Mouse (Mus musculus): Measurements from ENCODE around the gene Tob2. TPM values are rescaled to one million over a fixed set of nuclear protein-coding genes. Genes with fewer than 3 reads are reported as not detected.

Gene Tob2
- total RNA-seq, 2 experiments from 2014 or later, result 20.3 to 38.2 TPM

DNA sequence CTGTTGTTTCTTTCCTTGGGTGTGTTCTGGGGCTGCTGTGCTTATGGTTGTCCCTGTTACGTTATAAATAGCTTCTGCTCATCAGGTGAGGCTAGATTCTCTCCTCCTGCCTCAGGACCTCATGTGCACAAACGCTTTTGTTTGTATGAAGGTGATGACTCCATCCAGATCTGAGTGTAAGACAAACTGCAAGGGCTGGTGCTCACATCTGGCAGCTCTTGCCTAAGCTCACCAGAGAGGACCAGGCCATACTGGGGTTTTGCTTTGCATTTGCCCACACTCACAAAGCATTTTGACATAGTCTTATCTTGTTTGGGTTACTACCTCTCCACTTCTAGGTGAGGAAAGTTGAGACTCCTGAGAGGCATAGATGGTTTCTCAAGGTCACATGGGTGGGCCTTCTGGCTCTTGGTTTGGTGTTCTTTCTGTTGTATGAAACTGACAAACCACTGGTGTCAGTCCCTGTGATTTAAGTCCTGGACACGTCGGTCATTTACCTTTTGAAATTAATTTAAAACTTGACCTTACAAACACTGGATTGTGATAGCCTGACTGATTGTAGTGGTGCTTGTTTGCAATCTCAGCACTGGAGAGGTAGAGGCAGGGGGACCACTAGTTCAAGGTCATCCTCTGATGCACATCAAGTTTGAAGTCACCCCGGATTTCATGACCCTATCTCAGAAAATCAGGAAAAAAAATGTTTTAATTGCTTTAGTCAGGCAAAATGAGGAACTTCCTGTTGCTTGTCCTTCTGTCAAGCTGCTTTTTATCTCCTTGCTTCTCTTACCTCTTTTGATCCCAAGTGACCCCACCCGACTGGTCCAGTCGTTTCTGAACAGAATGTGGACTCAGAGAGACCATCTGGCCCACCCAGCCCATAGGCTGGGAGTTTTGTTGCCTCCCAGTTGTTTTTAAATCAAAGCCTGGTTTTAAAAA is 45.6 kb downstream of the Tob2 start:
- no peak for ATAC-seq (ENCODE audit: poor library complexity, severe bottlenecking)

DNA sequence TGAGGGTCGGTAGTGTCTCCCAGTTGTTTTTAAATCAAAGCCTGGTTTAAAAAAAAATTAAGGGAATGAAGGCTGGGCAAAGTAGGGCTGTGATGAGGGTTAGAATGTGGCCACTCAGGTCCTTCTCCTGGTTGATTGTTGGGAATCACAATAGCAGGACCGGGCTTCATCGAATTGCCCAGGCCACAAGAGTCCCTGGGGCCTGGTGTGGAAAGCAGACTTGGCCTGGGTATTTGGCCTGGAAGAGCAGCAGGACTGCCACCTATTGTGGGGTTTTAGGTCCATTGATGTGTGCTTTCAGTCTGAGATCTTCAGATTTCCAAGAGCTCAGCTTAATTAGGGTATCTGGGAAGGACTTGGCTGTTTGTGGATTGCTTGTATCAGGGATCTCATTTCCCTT is 46.3 kb downstream of the Tob2 start:
- no peak for ATAC-seq (ENCODE audit: poor library complexity, severe bottlenecking)

DNA sequence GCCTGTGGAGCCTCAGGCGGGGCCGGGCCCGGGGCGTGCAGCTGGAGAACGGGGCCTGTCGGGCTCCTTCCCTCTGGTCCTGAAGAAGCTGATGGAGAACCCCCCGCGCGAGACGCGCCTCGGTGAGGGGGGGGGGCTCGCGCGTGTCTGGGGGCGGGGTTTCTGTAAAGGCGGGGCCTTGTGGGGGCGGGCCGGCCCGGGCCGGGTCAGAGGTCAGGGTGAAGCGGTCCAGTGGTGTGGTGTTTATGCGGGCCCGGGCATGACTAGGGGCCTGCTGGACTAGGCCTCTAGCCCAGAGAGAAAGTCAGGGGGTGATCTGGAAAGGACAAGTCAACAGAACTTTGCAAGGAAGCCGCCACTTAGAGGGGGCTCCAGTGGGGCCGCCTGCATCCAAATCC is 47.0 kb downstream of the Tob2 start:
- ATAC-seq (ENCODE audit: poor library complexity, severe bottlenecking), result no peak

DNA sequence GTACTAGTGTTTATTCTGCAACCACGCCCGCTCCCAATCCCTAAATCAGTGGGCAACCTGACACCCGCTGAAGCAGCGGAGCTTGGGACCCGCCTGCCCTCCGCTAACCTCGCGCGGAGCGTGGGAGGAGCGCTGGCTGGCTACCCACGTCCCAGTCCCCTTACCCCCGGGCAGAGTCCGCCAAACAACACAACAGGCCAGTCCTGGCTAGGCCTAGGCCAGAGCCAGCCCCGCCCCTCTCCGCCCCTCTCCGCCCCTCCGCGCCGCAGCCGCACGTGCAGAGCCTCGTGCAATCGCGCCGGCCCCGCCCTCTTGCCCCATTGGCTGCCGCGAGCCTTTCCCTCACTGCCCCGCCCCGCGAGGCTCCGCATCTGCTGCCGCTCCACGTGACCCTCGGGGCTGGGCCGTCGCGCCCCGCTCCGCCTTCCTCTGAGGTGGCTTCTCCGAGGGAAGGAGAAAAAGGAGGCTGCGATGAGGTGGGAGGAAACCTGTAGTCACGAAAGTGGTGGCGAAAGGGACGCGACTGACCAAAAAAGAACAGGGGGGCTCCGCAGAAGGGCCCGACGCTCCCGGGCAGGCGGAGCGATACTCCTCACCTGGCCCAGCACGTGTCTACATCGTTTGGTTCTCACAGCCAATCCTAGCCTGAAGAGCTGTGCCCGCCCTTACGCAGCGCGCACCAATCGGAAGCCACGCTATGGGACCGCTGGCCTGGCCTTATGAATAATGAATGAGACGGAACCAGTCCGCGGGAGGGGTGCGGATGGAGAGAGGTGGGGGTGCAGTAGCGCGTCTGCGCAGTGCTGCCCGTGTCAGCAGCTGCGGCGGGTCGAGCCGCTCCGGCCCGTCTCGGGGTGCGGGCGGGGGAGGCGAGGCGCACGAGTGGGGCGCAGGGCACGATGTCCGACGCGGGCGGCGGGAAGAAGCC is 47.7 kb downstream of the Tob2 start:
- peak; percentile 91 for ATAC-seq (ENCODE audit: poor library complexity, severe bottlenecking)

- no peak for ATAC-seq (ENCODE audit: poor library complexity, severe bottlenecking)
Measured at GRCm38 (mm10) chr15:81810150-81810549, 48.4 kb downstream of the Tob2 start.

- no peak for ATAC-seq (ENCODE audit: poor library complexity, severe bottlenecking)
Measured at GRCm38 (mm10) chr15:81809550-81809949, 49.0 kb downstream of the Tob2 start.

DNA sequence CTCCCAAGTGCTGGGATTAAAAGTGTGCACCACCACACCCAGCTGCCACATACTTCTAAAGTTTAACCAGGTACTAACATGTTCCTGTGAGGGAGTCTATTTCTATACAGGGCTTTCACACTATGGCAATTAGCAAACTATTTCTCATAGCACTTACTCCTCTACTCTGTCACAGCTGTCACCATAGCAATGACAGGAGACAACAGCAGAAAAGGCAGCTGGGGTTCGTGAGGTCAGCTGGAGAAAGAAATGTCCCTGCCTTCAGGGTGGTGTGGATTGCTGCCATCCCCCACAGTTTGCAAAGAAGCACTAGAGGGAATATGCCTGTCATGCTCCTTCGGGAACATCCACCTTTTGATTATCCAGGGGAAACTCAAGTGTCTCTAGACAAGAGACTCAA is 49.8 kb downstream of the Tob2 start:
- ATAC-seq (ENCODE audit: poor library complexity, severe bottlenecking), result no peak

DNA sequence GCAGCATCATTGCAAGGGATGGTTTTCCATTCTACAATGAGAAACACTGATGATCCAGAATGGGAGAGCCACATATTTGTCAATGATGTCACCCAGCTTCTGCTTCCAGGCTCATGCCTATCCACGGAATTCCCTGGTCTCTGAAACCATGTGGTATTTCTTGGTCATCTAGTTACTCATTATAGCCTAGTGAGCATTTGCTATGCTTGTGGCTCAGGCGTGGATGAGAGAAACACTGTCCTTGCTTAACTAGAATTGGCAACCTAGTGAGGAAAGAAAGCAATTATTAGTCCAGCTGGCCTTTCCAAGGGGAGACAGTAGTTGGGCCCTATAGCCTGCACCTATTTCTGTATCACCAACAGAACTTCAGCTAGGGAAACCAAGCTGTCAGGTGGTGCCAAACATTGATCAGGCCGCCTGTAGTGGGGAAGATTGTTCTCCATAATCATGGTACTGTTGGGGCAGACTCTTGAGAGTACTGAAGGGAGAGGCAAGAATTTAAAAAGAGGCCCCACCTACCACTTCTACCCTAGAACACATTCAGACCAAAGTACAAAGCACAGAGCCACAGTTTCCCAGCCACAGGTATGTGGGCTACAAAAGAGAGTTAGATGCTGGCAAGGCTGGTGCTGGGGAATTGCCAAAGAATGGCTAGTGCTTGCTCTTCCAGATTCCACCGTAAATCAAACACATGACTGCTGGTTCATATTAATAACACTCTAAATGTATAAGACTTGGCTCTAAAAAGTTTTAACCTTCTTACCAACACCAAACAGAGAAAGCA is 51.8 kb downstream of the Tob2 start:
- ATAC-seq (ENCODE audit: poor library complexity, severe bottlenecking), result no peak

DNA sequence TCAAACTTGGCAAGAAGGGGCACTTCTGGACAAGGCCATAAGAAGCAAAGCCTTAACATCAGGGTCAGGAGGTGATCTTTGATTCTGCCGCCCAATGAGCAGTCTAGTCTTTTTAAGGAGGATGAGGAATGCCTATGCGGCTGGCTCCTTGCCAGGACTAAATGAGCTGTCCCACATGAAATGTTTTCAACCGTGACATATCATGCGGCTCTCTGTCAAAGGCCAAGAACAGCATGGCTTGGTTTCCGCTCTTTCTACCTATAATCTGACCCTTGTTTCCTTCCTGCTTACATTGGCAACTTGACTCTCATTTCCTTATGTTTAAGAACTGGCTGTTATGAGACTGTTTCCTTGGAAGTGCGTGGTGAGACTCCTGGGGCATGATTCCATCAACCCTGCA is 53.0 kb downstream of the Tob2 start:
- no peak for ATAC-seq (ENCODE audit: poor library complexity, severe bottlenecking)

GRCm38 (mm10) chr15:81804883-81805282 is 53.7 kb downstream of the Tob2 start:
- ATAC-seq (ENCODE audit: poor library complexity, severe bottlenecking), result no peak

GRCm38 (mm10) chr15:81804172-81804571 is 54.4 kb downstream of the Tob2 start:
- no peak for ATAC-seq (ENCODE audit: poor library complexity, severe bottlenecking)

- no peak for ATAC-seq (ENCODE audit: poor library complexity, severe bottlenecking)
Measured at GRCm38 (mm10) chr15:81803425-81803951, 55.1 kb downstream of the Tob2 start.

DNA sequence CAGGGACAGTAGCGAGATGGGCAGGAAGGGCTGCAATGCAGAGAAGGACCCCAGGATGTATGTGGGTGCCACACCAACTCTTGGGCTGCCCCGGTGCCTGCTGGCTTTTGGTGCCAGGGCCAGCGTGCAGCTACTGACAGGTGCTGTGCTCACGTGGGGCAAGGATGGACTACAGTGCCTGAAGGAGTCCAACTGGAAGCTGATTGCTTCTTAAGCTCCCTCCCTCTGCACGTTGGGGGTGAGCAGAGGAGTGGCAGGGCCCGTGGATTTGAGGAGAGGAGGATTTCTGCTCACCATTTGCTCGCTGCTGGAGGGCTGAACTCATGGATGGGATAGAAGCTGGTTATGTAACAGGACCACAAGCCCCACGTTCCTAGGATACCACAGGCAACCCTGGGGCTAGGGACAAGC is 55.6 kb downstream of the Tob2 start:
- ATAC-seq (ENCODE audit: poor library complexity, severe bottlenecking), result 0 out of 2 replicates have a peak, but pooled peaks have one; percentile 2

DNA sequence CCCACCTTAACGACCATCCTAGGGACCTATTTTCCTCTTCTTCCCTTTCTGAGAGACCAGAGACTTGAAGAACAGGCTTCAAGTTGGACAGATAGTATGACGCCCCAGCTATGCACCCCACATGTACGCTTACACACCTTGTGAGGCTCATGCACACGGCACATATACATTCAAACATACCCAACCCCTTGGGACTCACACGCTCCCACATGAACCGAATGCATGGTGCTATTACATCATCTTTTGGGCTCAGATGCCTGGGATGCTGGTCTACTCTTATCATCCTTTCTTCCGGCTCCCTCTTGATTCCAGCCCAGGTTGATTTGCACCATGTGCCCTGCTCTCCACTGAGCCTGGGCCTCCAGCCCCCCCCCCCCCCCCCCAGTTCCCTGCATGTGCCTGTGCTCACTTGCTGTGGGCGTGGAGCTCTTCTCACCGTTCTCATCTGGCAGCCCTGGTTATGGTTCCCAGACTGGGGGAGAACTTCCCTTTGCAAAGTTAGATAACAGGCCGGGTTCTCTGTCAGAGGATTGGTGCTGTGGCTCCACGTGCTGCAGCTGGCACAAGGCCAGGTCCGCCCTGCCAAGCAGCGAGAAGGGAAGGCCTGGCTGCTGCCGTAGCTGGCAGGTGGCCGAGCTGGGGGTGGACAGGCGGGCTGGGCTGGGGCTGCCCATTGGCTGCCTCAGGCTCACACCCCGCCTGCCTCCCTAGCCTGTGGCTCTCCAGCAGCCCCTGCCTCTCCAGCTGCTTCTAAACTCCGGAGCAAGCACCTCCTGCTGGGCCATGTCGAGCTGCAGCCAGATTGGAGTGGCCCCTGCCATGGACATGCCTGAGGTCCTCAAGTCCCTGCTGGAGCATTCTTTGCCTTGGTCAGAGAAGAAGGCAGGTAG is 56.4 kb downstream of the Tob2 start, which contains the start of gene Tef:
TSS of gene Tef (plus strand) at position 421 of the 890 bp plus-strand sequence.
- ATAC-seq (ENCODE audit: poor library complexity, severe bottlenecking), result peak; percentile 95

GRCm38 (mm10) chr15:81800391-81800790 is 58.2 kb downstream of the Tob2 start:
- ATAC-seq (ENCODE audit: poor library complexity, severe bottlenecking), result no peak

GRCm38 (mm10) chr15:81798421-81798820 is 60.2 kb downstream of the Tob2 start:
- ATAC-seq (ENCODE audit: poor library complexity, severe bottlenecking), result no peak

Measured in megakaryocyte, adult 5-6 weeks (primary cell).